Mouse (Mus musculus): ENCODE results near the gene Cenpq. TPM values are rescaled to one million over a fixed set of nuclear protein-coding genes. Genes with fewer than 3 reads are reported as not detected.

Gene Cenpq
- total RNA-seq (2021) = 1 to 10 TPM; 3.3 to 3.9 TPM
- long read RNA-seq, experiment 1, partial matches to known transcripts = 2 of 7 reads
- long read RNA-seq, experiment 1, other reads (novel, unspliced or antisense) = 1 of 7 reads
- long read RNA-seq, experiment 2, transcript Cenpq-201 (9 exons, 1,942 nt) = major isoform, 5 of 6 reads
- long read RNA-seq, experiment 2, partial matches to known transcripts = 0 of 6 reads
- long read RNA-seq, experiment 2, other reads (novel, unspliced or antisense) = 1 of 6 reads

- DNase-seq (ENCODE audit: low spot score in 2 of 2) = peak; percentile 99
These were observed at the start of gene Cenpq, which contains the start of gene Mut for GRCm38 (mm10) chr17:40934420-40935231. Gene Cenpq (minus strand): TSS chr17:40935047. Gene Mut (plus strand): TSS chr17:40934685.

DNA sequence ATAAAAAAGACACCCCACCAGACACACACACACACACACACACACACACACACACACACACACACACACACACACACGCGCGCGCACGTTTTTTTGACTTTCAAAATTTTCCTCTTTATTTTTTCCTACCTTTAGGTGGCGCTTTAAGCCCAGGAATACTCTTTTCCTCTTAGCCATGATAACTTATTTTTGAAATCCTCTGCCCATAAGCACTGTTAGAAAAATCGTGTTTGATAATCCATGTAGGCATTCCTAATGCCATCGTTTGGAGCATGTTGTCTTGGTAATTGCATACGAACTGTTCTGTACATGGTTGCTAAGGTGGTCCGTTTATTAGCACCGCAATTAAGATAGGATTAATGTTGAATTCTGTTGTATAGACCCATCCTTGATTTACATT lies 43.1 kb upstream of the Cenpq start:
- no peak for DNase-seq (ENCODE audit: low spot score in 2 of 2)

DNA sequence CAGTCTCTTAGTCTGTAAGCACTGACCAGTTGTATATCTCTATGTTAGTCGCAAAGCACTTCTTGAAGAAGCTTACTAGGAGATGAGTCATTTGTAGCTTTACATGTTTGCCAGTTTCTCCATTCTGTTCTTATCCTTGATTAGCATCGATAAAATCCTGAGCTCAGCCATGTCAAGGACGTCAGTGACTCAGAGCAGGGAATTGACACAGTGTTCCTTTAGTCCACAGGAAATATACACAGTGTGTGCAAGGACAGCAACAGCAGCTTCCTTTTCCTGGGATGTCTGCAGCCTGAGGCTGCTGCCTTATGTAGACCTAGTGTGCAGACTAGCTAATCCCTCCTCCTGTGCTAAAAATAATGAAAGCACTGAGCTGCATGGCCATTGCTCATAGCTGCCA lies 13.7 kb upstream of the Cenpq start:
- no peak for DNase-seq (ENCODE audit: low spot score in 2 of 2)

GRCm38 (mm10) chr17:40933985-40934384 lies 862 bp downstream of the Cenpq start:
- DNase-seq (ENCODE audit: low spot score in 2 of 2) = no peak

DNA sequence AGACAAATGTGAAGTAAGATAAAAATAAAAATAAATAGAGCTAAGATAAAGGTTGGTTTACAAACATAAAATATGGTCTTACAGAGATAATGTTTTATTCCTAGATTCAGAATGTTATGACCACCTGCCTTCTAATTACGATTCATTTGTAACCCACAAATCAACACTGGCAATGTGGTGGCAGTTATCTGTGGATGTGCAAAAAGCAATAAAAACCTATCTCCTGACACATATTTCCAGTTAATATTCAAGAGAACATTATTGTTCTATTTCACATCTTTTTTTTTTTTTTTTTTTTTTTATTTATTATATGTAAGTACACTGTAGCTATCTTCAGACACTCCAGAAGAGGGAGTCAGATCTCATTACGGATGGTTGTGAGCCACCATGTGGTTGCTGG lies 19.3 kb downstream of the Cenpq start:
- no peak for DNase-seq (ENCODE audit: low spot score in 2 of 2)

GRCm38 (mm10) chr17:40914250-40914649 lies 20.6 kb downstream of the Cenpq start, which contains the start of gene Glyatl3:
Gene Glyatl3 (minus strand): TSS chr17:40914350.
- no peak for DNase-seq (ENCODE audit: low spot score in 2 of 2)

- no peak for DNase-seq (ENCODE audit: low spot score in 2 of 2)
These were observed 30.1 kb downstream of the Cenpq start for GRCm38 (mm10) chr17:40904721-40905154.

DNA sequence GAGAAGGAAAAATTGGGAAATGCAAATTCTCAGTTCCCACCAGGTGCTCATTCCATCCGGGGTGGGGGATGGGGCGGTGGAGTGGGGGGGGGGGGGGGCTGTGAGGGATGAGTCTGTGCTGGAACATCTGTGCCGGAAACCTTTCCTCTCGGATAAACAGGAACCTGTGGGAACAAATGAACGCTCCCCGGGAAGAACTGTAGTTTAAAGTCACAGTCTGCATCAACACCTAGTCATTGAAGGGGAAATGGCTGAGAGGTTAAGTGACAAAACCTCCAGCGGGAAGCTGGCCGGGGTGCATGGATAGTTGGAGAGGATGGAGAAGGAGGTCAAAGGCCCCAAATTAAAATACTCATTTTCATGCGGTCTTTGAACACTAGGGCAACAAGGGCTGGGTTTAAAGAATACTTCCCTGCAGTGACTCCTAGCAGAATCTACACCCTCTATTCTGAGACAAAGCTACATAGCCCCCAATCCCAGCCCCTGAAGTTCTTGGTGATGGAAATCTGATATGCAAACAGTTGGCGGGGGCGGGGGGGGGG lies 30.7 kb downstream of the Cenpq start:
- DNase-seq (ENCODE audit: low spot score in 2 of 2) = no peak

DNA sequence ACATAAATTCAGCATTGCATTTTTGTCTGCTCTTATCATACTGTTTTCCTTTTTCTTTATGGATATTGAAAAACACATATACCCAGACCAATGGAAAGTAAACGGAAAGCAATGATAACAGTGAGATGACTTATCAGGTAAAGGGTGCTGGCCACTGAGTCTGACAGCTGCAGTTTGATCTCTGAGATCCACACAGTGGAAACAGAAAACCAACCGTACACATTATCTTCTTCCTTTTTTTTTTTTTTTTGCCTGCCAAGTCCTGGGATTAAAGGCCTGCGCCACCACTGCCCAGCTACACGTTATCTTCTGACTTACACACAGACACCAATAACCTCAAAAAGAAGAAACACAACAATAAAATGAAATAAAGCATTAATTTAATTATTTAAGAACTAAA lies 31.5 kb downstream of the Cenpq start:
- DNase-seq (ENCODE audit: low spot score in 2 of 2) = no peak

DNA sequence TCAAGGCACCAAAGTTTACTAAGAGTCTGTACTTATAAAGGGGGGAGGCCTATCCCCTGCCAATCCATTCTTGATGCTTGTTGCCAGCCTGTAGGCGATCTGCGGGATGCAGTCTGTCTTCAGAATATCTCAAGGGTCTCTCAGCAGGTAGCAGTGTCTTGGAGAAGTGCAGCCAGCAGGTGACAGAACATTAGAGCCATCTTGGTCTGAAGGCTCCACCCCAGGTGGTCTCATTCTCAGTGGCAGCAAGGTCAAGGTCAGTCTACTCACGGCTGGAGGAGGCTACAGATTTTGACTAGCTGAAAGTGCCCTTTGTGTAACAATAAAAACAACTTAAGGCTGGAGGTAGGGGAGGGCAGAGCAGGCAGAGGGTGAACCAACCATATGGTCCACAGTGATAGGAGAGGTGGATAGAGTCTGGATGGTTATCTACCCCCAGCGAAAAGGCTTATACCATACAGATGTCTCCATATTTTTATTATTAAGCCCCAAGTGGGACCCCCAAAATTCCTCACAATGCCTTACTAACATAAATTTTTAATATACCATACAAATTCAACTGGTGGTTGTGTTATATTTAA lies 35.0 kb downstream of the Cenpq start:
- no peak for DNase-seq (ENCODE audit: low spot score in 2 of 2)

GRCm38 (mm10) chr17:40896863-40897262 lies 38.0 kb downstream of the Cenpq start:
- DNase-seq (ENCODE audit: low spot score in 2 of 2) = no peak

DNA sequence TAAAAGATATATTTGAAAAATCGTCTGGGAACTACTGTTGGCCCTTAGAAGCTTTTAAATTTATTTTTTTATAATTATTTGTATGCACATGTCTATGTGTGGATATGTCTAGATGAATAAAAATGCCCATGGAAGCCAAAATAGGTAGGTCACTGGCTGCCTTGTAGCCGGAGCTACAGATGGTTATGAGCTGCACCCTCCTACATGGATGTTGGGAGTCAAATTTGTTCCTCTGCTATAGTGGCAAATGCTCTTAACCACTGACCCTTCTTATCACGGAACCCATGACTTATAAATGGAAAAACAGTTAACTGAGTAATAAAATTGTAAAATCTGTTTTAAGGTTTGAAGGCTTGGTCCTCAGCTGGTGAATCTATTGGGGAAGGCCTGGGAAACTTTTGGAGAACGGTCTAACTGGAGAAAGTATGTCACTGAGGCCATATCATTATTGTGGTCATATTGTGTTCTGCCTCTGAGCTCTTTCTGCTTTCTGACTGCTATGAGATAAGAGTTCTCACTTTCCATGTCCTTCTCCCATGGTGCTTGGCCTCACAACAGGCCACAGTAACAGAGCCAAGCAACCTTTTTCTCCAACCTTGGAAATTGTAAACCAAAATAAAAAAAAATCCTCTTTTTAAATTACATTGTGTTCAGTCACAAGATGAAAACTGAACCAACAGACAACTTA lies 46.9 kb downstream of the Cenpq start:
- no peak for DNase-seq (ENCODE audit: low spot score in 2 of 2)

DNA sequence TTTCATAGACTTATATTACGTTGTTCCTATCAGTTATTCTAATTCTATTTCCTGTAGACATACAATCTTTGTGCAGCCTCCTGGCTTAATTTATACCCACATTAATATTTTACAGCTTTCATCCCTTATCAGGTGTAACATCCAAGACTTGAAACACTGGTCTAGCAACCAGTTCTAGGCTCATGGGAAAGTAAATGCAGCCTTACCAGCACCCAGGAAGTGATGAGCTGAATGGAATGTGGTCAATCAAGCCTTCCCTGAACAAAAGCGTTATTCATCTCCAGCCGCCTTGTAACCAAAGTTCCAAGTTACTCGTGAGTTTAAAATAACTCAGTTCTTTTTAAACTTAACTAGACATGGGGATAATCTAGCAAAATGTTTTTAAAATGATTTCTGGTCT lies 49.7 kb downstream of the Cenpq start:
- DNase-seq (ENCODE audit: low spot score in 2 of 2) = no peak

DNA sequence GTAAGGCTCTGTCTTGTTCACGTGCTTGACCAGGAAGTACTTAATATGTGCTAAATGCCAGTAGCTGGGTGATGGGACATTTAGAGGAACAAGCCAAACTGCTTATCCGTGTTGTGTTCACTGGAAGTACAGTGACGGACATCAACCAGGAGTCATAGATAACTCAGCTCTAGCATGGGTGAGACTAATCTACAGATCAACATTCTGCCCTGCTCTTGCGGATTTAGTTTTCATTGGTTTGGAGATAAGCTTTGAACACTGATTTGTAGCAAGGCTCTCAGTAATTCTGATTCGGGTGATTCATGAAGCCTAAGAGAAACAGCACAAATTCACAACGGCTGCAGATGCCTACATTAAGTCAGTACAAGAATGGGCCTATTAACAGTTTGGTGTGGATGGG lies 52.7 kb downstream of the Cenpq start:
- no peak for DNase-seq (ENCODE audit: low spot score in 2 of 2)

DNA sequence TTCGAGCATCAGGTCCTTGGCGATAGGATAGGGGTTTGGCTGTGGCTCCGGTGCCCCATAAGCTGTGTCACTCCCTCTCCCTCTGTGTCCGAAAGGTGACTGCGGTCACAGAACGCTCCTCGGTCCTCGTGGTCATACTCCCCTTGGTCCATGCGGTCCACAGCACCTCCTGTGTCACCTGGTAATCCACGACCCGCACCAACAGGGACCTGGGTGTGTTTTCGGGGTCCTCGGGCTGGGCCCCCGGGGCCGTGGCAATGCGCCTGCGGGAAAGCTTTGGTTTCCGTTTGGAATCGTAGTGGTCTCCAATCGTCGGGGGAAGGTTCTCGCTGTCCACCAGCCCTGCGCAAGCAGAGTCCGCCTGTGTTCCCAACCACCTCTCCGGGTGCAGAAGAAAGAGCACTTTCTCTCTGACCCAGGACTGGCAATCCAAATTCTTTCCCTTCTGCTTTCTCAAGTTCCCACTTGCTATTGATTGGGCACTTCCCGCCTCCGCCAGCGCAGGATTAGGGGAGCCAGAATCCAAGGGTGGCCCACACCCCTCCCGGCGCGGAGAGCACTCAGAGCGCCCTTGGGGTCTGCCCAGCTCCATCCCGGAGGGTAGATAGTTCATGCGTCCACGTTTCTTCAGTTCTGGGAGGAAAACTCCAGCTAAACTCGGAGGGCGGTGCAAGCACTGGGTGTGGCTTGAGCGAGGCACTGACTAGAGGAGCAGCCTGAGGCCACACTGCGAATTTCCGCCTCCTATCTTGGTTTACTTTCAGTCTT lies 54.7 kb downstream of the Cenpq start, which contains the start of gene 9130008F23Rik:
TSS of gene 9130008F23Rik (minus strand) at position 636 of the 768 bp plus-strand sequence.
- peak in 1 of 2 experiments; percentile 3 for DNase-seq (ENCODE audit: low spot score in 2 of 2)

DNA sequence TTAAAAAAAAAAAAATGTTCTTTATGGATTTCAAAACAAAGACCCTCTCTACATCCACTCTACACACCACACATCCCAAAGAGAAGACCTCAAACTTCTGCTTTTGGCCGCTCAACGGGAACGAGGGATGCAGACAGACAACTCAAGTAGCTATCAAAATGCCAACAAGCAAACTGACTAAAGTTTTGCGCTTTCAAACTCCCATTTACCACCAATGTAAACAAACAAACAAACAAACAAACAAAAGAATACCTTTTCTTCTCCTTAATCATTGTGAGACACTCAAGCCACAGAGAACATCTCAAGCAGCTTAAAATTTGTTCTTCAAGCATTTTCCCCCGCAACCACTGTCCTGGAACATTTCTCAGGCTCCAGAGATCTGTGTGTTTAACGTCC lies 55.3 kb downstream of the Cenpq start:
- no peak for DNase-seq (ENCODE audit: low spot score in 2 of 2)

- DNase-seq (ENCODE audit: low spot score in 2 of 2) = no peak
These were observed 57.1 kb downstream of the Cenpq start for GRCm38 (mm10) chr17:40877741-40878140.

GRCm38 (mm10) chr17:40875568-40875967 lies 59.3 kb downstream of the Cenpq start:
- no peak for DNase-seq (ENCODE audit: low spot score in 2 of 2)

GRCm38 (mm10) chr17:40874701-40875100 lies 60.1 kb downstream of the Cenpq start:
- DNase-seq (ENCODE audit: low spot score in 2 of 2) = no peak

GRCm38 (mm10) chr17:40873582-40874011 lies 61.2 kb downstream of the Cenpq start:
- DNase-seq (ENCODE audit: low spot score in 2 of 2) = no peak
